Mouse (Mus musculus): ENCODE measurements at regions not wholly inside any gene's neighbourhood (a gene's known extent, or its start where the extent isn't known, plus 50 kb on each side); places are given as distances from the start of the nearest gene placed in this dataset.
"Not testable (repeated sequence)": the region's sequence is repeated elsewhere in the genome, so short reads cannot be mapped to it uniquely, and the experiment has no call there.

- not testable (repeated sequence) for DNase-seq
Measured at GRCm38 (mm10) chr3:57970614-57971013, 122.7 kb upstream of the Pfn2 start.

GRCm38 (mm10) chr3:57972469-57973245 lies 124.8 kb upstream of the Pfn2 start:
- peak; percentile 12 for DNase-seq

- no peak for DNase-seq
Measured at GRCm38 (mm10) chr3:57973546-57973945, 125.7 kb upstream of the Pfn2 start.

GRCm38 (mm10) chr3:57975379-57975778 lies 127.5 kb upstream of the Pfn2 start:
- no peak for DNase-seq

- DNase-seq, result no peak
Measured at GRCm38 (mm10) chr3:57976640-57977229, 128.9 kb upstream of the Pfn2 start.

GRCm38 (mm10) chr3:57988175-57988574 lies 140.3 kb upstream of the Pfn2 start:
- no peak for DNase-seq

- DNase-seq, result no peak
Measured at GRCm38 (mm10) chr3:57990738-57991137, 142.9 kb upstream of the Pfn2 start.

GRCm38 (mm10) chr3:57998121-57999102 lies 150.5 kb upstream of the Pfn2 start:
- DNase-seq, result no peak

- no peak for DNase-seq
Measured at GRCm38 (mm10) chr3:58002792-58003574, 155.1 kb upstream of the Pfn2 start.

- no peak for DNase-seq
Measured at GRCm38 (mm10) chr3:58024750-58025392, 177.0 kb upstream of the Pfn2 start.

GRCm38 (mm10) chr3:58049618-58050017 lies 201.7 kb upstream of the Pfn2 start:
- no peak for DNase-seq

GRCm38 (mm10) chr3:58054726-58055125 lies 206.8 kb upstream of the Pfn2 start:
- no peak for DNase-seq

GRCm38 (mm10) chr3:58055181-58055580 lies 207.3 kb upstream of the Pfn2 start:
- no peak for DNase-seq

GRCm38 (mm10) chr3:58056191-58057063 lies 208.5 kb upstream of the Pfn2 start:
- DNase-seq, result no peak

GRCm38 (mm10) chr3:58057064-58057396 lies 209.2 kb upstream of the Pfn2 start:
- DNase-seq, result no peak

GRCm38 (mm10) chr3:58058134-58058533 lies 210.3 kb upstream of the Pfn2 start:
- DNase-seq, result no peak

- DNase-seq, result no peak
Measured at GRCm38 (mm10) chr3:58063852-58064549, 216.1 kb upstream of the Pfn2 start.

- DNase-seq, result no peak
Measured at GRCm38 (mm10) chr3:58071574-58071973, 223.7 kb upstream of the Pfn2 start.

- DNase-seq, result no peak
Measured at GRCm38 (mm10) chr3:58072230-58072839, 224.5 kb upstream of the Pfn2 start.
